Mouse (Mus musculus) c-Kit-positive CD71-negative TER-119-negative erythroid progenitor cells, embryonic 14.5 days (primary cell): ENCODE measurements at regions not wholly inside any gene's neighbourhood (a gene's known extent, or its start where the extent isn't known, plus 50 kb on each side); places are given as distances from the start of the nearest gene placed in this dataset.

ENCODE experiments used
- DNase-seq: peaks from one replicate; pipeline ENCODE4 v3.0.0-alpha.2; 2013; ENCODE audit warnings: low read depth

DNA sequence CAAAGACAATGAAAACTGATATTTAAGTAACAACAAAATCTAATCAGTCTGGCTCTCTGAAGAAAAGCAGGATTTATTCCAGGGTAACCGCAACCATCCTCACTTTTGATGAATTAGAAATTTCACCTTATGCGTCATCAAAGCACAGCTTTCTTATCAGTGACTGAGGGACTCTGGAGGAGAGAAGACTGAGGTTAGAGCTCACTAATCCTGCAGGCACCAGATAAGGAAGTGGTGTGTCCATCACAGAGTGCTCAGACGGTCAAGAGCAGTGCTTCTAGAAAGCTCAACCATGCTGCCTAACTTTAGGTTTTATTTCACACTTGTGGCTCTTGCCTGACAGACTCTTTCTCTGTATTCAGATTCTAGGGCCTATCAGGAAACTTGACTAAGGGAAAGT, 1021.2 kb upstream of the Adgrl4 start:
- no peak for DNase-seq

DNA sequence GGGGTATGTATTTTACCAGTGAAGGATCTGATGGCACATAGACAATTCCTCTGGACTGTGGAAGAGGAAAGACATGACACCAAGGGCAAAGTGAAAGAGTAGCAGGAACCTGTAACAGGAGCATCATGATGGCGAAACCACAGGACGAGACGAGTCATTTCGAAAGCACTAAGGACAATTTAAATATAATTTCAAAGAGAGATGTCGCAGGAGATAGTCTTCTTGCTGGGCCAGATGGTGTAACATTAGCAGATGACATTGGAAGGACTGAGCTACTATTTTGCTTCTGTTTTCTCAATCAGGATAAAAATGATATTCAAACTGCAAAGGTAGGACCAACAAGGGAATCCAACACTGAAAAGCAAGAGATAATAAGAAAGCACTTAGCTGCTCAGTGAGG, 1009.7 kb upstream of the Adgrl4 start:
- no peak for DNase-seq

DNA sequence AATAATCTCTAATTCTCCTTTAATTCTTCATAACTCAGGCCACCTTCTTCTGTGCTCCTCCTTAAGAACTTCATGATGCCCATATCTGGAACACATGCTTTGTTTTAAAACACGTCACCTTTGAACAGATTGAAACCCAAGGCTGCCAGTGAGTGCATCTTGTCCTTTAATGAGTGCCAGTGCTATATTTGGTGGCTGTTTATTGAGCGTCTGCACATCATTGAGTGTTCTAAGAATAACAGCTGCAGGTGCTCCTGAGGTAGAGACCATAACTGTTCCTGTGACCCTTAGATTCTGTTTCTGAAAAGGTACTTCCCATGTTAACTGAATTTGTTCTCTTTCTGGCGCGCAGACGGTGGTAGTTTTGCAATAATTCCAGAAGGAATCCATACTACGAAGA, 1006.4 kb upstream of the Adgrl4 start:
- DNase-seq, result no peak

DNA sequence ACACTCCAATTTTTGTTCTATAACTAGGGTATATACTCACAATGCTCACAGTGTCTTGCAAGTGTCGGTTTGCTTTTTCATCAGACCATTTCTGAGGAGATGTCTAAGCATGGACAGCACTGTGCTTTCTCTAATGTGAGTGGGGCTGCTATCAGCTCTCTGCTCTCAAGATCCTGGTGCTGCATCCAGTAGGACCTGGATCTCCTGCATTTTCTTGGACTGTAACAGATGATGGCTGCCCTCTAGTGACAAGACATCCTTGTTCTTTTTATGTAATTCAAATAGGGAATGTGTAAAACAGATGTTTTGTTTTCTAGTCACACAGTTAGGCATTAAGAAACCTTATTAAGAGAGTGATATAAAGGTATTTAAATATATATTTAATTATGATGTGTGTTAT, 1002.5 kb upstream of the Adgrl4 start:
- no peak for DNase-seq

DNA sequence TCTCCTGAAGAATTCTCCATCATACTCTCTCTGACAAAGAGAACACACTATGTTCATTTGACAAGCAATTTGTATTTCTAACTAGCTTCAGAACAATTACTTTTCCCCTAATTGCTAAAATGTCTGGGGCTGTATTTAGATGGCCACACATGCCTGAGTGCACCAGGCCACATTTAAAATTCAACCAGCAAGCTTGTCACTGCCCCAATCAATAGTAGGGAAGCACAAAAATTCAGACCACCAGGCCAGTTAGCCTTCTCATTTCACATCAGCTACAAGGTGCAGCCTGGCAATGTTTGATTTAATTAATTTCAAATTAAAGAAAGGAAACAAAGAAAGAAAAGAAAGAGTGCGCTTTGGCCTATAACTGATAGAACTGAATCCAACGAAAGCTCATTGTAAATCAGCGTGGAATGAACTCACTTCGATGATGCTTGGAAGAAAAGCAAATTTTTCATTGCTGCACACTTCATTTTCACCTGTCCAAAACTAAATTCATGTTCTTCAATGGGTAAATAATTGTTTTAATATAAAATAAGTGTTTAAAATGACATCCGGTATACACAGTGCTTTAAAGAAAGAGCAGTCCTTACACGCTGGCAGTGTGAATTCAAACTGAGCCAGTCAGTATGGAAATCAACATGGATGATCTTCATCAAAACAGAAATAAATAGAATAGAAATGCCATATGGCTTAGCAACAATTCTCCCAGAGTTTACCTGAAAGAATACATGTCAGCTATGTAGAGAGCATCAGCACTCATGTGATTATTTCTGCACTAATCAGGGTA, 1001.7 kb upstream of the Adgrl4 start:
- DNase-seq, result no peak
